In genomic region chr14:102621546-102621945, GRCm38 (mm10) we compare ENCODE assay signal across 29 mouse cellular contexts.
"Had no signal": no experiment of that assay in that cellular context is flagged by ENCODE, and none has a peak within 500 bp of the region (broad histone marks: within the 10 kb centered on the region; RNA-seq: fewer than 3 reads in every experiment).

No protein-coding gene starts in this region.

- H3K27ac ChIP-seq: embryonic facial prominence, embryonic 10.5 days; embryonic facial prominence, embryonic 12.5 days; embryonic facial prominence, embryonic 13.5 days; embryonic facial prominence, embryonic 15.5 days; forebrain, embryonic 10.5 days; forebrain, embryonic 12.5 days; forebrain, embryonic 13.5 days; forebrain, embryonic 15.5 days; gastrocnemius, adult 2 months had no signal

- DNase-seq: cerebellum, adult 18-20 months; cerebellum, adult 2 months; cerebellum, adult 8-10 months; cerebellum, adult 9-10 months; cerebellum, adult 9-11 months; cerebellum, postnatal 10 days; cerebellum, postnatal 14 days; cerebellum, postnatal 25 days; cerebellum, postnatal 36 days; embryo, embryonic 11 days; forebrain, postnatal 0 days; gastrocnemius, adult 2 months; gastrocnemius, postnatal 10 days; gastrocnemius, postnatal 14 days; gastrocnemius, postnatal 25 days; gastrocnemius, postnatal 36 days; heart, adult 11 months; heart, adult 18-20 months had no signal

- H3K4me2 ChIP-seq: embryonic facial prominence, embryonic 12.5 days; embryonic facial prominence, embryonic 13.5 days; embryonic facial prominence, embryonic 15.5 days; forebrain, embryonic 12.5 days; forebrain, embryonic 13.5 days; forebrain, embryonic 15.5 days had no signal

- H3K27me3 ChIP-seq: embryonic facial prominence, embryonic 12.5 days; embryonic facial prominence, embryonic 13.5 days; embryonic facial prominence, embryonic 15.5 days; forebrain, embryonic 12.5 days; forebrain, embryonic 13.5 days; forebrain, embryonic 15.5 days had no signal

- H3K9ac ChIP-seq: embryonic facial prominence, embryonic 12.5 days; embryonic facial prominence, embryonic 13.5 days; embryonic facial prominence, embryonic 15.5 days; forebrain, embryonic 12.5 days; forebrain, embryonic 13.5 days; forebrain, embryonic 15.5 days; forebrain, postnatal 0 days had no signal

- H3K4me1 ChIP-seq: embryonic facial prominence, embryonic 10.5 days; embryonic facial prominence, embryonic 12.5 days; forebrain, embryonic 10.5 days; forebrain, embryonic 12.5 days; forebrain, embryonic 13.5 days; forebrain, embryonic 15.5 days had no signal

- H3K4me3 ChIP-seq: embryonic facial prominence, embryonic 10.5 days; embryonic facial prominence, embryonic 12.5 days; embryonic facial prominence, embryonic 13.5 days; embryonic facial prominence, embryonic 15.5 days; erythroblast, embryonic 14.5 days; forebrain, embryonic 10.5 days; forebrain, embryonic 12.5 days; forebrain, embryonic 13.5 days; forebrain, embryonic 15.5 days; gastrocnemius, adult 2 months had no signal

- H3K36me3 ChIP-seq: embryonic facial prominence, embryonic 10.5 days; embryonic facial prominence, embryonic 12.5 days; embryonic facial prominence, embryonic 13.5 days; embryonic facial prominence, embryonic 15.5 days; forebrain, embryonic 10.5 days; forebrain, embryonic 12.5 days; forebrain, embryonic 15.5 days had no signal

- H3K9me3 ChIP-seq: embryonic facial prominence, embryonic 10.5 days; embryonic facial prominence, embryonic 12.5 days; embryonic facial prominence, embryonic 13.5 days; embryonic facial prominence, embryonic 15.5 days; forebrain, embryonic 10.5 days; forebrain, embryonic 12.5 days; forebrain, embryonic 13.5 days; forebrain, embryonic 15.5 days had no signal

- ATAC-seq: forebrain, embryonic 13.5 days; forebrain, embryonic 14.5 days; forebrain, embryonic 15.5 days; forebrain, embryonic 16.5 days; forebrain, postnatal 0 days had no signal
